Mouse (Mus musculus): Measurements from ENCODE around the gene Olfr310. TPM values are rescaled to one million over a fixed set of nuclear protein-coding genes. Genes with fewer than 3 reads are reported as not detected.

Olfr310 gene
- polyA plus RNA-seq (2015; fragmentation: Nextera tagmentation; extraction: Ambion mirVana), result not detected in 2 replicates

DNA sequence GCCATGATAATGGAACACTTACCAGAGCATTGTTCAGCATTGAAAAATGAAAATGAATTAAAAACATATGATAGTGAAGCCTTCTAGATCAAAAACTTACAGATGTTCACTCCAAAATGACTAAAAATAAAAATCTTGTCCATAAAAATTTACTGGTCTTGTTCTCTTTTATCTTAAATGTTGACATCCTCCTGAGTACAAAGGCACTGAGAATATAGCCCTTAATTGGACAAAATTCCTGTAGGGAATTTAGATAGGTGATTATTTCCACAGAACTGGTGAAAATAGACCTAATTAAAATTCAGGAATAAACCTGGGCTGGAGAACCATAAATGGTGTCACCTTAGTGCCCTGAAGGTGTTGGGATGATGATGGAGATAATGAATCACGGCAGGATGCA lies at the start of gene Olfr310:
Olfr310 (minus strand) TSS at position 101 of the 400 bp plus-strand sequence.
- DNase-seq (ENCODE audit: low spot score), result no peak

DNA sequence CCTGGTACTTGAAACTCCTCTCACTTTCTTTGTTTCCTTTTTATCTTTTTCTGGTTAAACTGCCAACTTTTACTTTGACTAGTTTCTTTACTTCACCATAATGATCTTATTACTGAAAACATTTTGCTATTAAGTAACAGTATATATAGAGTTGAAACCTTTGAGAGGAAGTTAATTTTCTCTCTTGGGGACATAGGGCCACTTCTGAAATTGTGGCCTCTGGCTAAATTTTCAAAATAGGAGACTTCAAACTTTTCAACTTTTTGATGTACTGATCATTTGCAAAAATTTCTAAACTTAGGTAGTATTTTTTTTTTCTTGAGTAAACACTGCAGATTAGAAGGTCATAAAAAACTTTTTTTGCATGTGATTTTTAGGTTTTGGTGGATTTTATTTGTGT lies 48.6 kb upstream of the Olfr310 start, which contains the start of gene Olfr308:
Olfr308 (minus strand) TSS at position 101 of the 400 bp plus-strand sequence.
- no peak for DNase-seq (ENCODE audit: low spot score)

DNA sequence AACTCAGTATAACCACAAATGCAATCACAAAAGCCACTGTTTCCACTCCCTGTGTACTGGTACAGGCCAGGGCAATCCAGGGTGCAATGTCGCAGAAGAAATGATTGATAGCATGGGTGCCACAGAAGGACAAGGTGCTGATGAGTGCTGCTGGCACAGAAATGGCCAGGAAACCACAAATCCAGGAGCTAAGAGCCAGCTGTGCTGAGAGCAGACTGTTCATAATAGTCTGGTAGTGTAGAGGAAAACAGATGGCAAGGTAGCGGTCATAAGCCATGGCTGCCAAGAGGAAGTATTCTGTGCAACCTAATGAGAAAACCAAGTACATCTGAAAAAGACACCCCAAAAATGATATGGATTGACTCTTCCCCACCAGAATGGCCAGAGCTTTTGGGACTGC lies 44.4 kb upstream of the Olfr310 start:
- no peak for DNase-seq (ENCODE audit: low spot score)

DNA sequence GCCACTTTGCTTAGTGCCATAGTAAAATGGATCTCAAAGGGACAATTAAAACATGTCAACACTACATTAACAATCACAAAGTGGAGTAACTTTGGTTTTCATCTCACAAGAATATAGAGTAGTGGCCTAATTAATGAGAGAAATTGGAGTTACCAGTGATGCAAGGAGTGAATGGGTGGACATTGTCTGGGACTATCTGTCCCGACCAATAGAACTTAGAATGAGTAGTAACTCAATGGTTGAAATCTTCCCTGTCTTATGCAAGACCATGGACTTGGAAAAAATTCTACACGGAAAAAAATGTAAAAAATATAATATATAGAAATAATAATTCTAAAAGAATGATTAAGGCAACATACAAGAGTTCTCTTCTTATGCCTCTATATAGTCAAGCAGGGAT lies 36.6 kb upstream of the Olfr310 start, which contains the start of gene Olfr309:
Olfr309 (minus strand) TSS at position 101 of the 400 bp plus-strand sequence.
- no peak for DNase-seq (ENCODE audit: low spot score)

DNA sequence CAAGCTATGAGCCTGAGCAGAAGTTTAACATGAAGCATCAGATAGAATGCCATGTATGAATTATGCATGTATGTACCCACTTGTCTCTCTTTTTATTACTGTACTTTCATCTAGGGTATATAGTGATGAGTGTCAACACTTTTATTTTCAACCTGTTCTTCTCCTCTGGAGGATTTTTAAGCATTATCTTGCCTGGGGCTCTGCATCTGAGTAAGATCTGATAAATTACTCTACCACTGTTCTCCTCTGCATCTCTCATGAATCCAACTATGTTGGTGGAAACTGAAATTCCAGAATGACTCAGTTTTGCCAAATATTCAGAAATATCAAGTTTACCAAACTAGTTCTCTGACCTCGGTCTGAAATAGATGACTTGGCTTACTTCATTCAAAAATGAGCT lies 30.8 kb downstream of the Olfr310 start, which contains the start of gene Vmn2r76:
Vmn2r76 (minus strand) TSS at position 101 of the 400 bp plus-strand sequence.
- no peak for DNase-seq (ENCODE audit: low spot score)

Small RNA genes lying within 50 kb of the gene (microRNA-seq; reads per million reads assigned to microRNA genes)
- not detected for gene Gm23192 (ENCODE audit: borderline number of aligned reads)

Other genes starting within 250 kb of the Olfr310 start
- not detected in 2 replicates for gene Vmn2r75, start 105.4 kb downstream of the Olfr310 start, polyA plus RNA-seq (2015; fragmentation: Nextera tagmentation; extraction: Ambion mirVana)
- not detected in 2 replicates for gene Vmn2r76, start 30.9 kb downstream of the Olfr310 start, polyA plus RNA-seq (2015; fragmentation: Nextera tagmentation; extraction: Ambion mirVana)
- not detected in 2 replicates for gene Olfr309, start 36.5 kb upstream of the Olfr310 start, polyA plus RNA-seq (2015; fragmentation: Nextera tagmentation; extraction: Ambion mirVana)
- gene Olfr308, start 48.5 kb upstream of the Olfr310 start, polyA plus RNA-seq (2015; fragmentation: Nextera tagmentation; extraction: Ambion mirVana), result not detected in 2 replicates
- not detected in 2 replicates for gene Olfr307, start 60.4 kb upstream of the Olfr310 start, polyA plus RNA-seq (2015; fragmentation: Nextera tagmentation; extraction: Ambion mirVana)
- not detected in 2 replicates for gene Olfr305, start 89.8 kb upstream of the Olfr310 start, polyA plus RNA-seq (2015; fragmentation: Nextera tagmentation; extraction: Ambion mirVana)
- gene Olfr304, start 109.5 kb upstream of the Olfr310 start, polyA plus RNA-seq (2015; fragmentation: Nextera tagmentation; extraction: Ambion mirVana), result not detected in 2 replicates
- not detected in 2 replicates for gene Olfr303, start 120.6 kb upstream of the Olfr310 start, polyA plus RNA-seq (2015; fragmentation: Nextera tagmentation; extraction: Ambion mirVana)
- not detected in 2 replicates for gene Olfr301, start 126.7 kb upstream of the Olfr310 start, polyA plus RNA-seq (2015; fragmentation: Nextera tagmentation; extraction: Ambion mirVana)
- gene Olfr299, start 182.7 kb upstream of the Olfr310 start, polyA plus RNA-seq (2015; fragmentation: Nextera tagmentation; extraction: Ambion mirVana), result not detected in 2 replicates
- gene Olfr298, start 215.3 kb upstream of the Olfr310 start, polyA plus RNA-seq (2015; fragmentation: Nextera tagmentation; extraction: Ambion mirVana), result not detected in 2 replicates
- not detected in 2 replicates for gene Olfr297, start 242.8 kb upstream of the Olfr310 start, polyA plus RNA-seq (2015; fragmentation: Nextera tagmentation; extraction: Ambion mirVana)

Data from thymus, postnatal 0 days (tissue).